Mouse (Mus musculus) forebrain, postnatal 0 days (tissue): ENCODE results near the gene Slco3a1. TPM values are rescaled to one million over a fixed set of nuclear protein-coding genes. Genes with fewer than 3 reads are reported as not detected.

Source experiments
- ATAC-seq: fragments of 200-750 bp; cut with Nextera tagmentation; 2 replicates; pipeline ENCODE4 v1.8.0; 2017; ENCODE audit warnings: mild to moderate bottlenecking, moderate library complexity
- DNase-seq: peaks from one replicate; pipeline ENCODE4 v3.0.0-alpha.2; 2015
- H3K27ac ChIP-seq: fragments of 300-500 bp; sonication (generic); 2 replicates; pipeline ENCODE4 v1.5.1; 2014; ENCODE audit warnings: low read depth, mild to moderate bottlenecking, antibody characterized with exemption, low read length, moderate library complexity, mixed read lengths
- H3K27me3 ChIP-seq: fragments of 300-500 bp; sonication (generic); 2 replicates; pipeline ENCODE4 v1.6.1; 2014; ENCODE audit warnings: mild to moderate bottlenecking, low read length, mixed read lengths; ENCODE audit not compliant: insufficient read depth
- H3K36me3 ChIP-seq: fragments of 300-500 bp; sonication (generic); 2 replicates; pipeline ENCODE4 v1.6.1; 2014; ENCODE audit warnings: mild to moderate bottlenecking, moderate library complexity; ENCODE audit not compliant: insufficient read depth
- H3K4me1 ChIP-seq: fragments of 300-500 bp; sonication (generic); 2 replicates; pipeline ENCODE4 v1.6.1; 2014; ENCODE audit warnings: antibody characterized with exemption; ENCODE audit not compliant: insufficient read depth
- H3K4me2 ChIP-seq: fragments of 300-500 bp; sonication (generic); 2 replicates; pipeline ENCODE4 v1.6.1; 2014; ENCODE audit warnings: low read depth, mild to moderate bottlenecking, moderate library complexity
- H3K4me3 ChIP-seq: fragments of 300-500 bp; sonication (generic); 2 replicates; pipeline ENCODE4 v1.5.1; 2014; ENCODE audit warnings: low read depth, low read length, mixed read lengths
- H3K9ac ChIP-seq: fragments of 300-500 bp; sonication (generic); 2 replicates; pipeline ENCODE4 v1.6.1; 2014; ENCODE audit warnings: mild to moderate bottlenecking
- H3K9me3 ChIP-seq: fragments of 300-500 bp; sonication (generic); 2 replicates; pipeline ENCODE4 v1.6.1; 2016; ENCODE audit warnings: low read length
- CTCF ChIP-seq: sonication (generic); IDR thresholded peaks from 2 replicates; pipeline ENCODE4 v1.5.1; 2016; ENCODE audit warnings: antibody characterized with exemption, control low read depth, low read depth
- WGBS: fragments of 180-500 bp; shearing (Covaris S2); extraction: QIAGEN DNeasy Blood & Tissue Kit; methylation state at CpG from one replicate; pipeline ENCODE4 v1.1.7; 2014; 5-methylcytosine and 5-hydroxymethylcytosine counted together
- polyA plus RNA-seq: library from polyadenylated mRNA; unstranded; fragments of >200 nt; fragmentation: Nextera tagmentation; extraction: Ambion mirVana; gene quantifications from 2 replicates; pipeline ENCODE4 v1.2.1, GENCODE M21; 2015
- total RNA-seq: library from RNA; depleted of rRNA; stranded (reverse); fragments of >200 nt; gene quantifications from 2 replicates; pipeline ENCODE4 v1.2.3, GENCODE M21; 2014

Slco3a1 gene
- total and polyA plus RNA-seq, 2 experiments from 2014 or later = 25.2 to 27.8 TPM

DNA sequence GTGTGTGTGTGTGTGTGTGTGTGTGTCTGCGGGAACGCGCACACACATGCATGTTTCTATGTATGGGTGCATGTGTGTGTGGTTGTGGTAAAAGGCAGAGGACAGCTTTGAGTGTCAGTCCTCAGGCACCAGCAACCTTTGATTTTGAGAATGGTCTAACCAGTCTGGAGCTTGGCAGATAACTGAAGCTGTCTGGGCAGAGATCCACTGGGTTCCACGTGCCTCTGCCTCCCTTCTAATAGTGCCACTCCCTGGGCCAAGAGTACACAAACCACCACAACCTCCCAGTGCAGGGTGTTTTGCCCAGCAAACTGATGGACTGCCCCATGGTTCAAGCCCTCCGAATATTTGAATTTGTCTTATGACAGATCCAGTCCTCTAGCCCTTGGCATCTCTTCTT, 55.1 kb downstream of the Slco3a1 start:
- WGBS = 87% methylated on average over 5 of the region's 5 CpGs
- no peaks in the 10 kb centered on the region for H3K27me3 ChIP-seq
- DNase-seq (no peak), ATAC-seq (no peak)
- no peak overlapping the region for H3K4me3 ChIP-seq
- no peak overlapping the region for H3K27ac ChIP-seq
- H3K9ac ChIP-seq = no peak overlapping the region
- no peaks in the 10 kb centered on the region for H3K36me3 ChIP-seq
- no peaks in the 10 kb centered on the region for H3K9me3 ChIP-seq
- H3K4me1 ChIP-seq = no peaks in the 10 kb centered on the region
- no peak for TF ChIP-seq CTCF
- no peak overlapping the region for H3K4me2 ChIP-seq

DNA sequence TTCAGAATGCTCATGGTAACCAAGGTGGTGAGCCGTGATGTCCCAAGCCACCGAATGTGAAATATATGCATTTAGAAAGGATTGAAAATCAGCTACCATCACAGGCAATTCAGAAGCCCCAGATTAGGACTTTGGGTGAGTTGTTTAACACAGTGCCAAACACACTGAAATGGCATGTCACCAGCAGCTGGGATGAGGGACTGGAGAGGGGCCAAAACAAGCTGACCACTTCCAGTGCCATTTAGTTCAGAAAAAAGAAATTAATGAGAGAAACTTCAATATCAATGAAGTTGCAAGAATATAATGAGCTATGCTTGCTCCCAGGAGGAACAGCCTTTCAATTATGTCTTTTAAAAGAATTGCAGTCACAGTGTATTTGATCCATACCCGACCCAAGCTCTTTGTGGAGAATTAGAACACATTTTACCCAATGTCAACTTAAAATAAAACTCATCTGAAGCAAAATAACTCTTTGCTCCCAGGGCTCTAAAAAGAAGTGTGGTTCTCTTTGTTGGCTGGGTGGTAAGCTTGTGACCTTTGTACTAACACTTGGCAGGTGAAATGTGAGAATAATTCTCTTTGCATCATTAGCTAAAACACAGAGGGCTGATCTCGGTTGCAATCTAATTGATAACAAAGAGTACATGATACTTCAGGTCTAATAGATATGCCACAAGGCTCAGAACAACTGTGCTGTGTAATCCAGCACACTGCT, 56.2 kb downstream of the Slco3a1 start:
- H3K4me3 ChIP-seq = no peak overlapping the region
- no peak for TF ChIP-seq CTCF
- no peaks in the 10 kb centered on the region for H3K36me3 ChIP-seq
- H3K4me2 ChIP-seq = no peak overlapping the region
- H3K27ac ChIP-seq = no peak overlapping the region
- no peaks in the 10 kb centered on the region for H3K4me1 ChIP-seq
- ATAC-seq (no peak), DNase-seq (no peak)
- no peak overlapping the region for H3K9ac ChIP-seq
- no peaks in the 10 kb centered on the region for H3K27me3 ChIP-seq
- no peaks in the 10 kb centered on the region for H3K9me3 ChIP-seq
- WGBS = 46% methylated on average over 4 of the region's 4 CpGs

DNA sequence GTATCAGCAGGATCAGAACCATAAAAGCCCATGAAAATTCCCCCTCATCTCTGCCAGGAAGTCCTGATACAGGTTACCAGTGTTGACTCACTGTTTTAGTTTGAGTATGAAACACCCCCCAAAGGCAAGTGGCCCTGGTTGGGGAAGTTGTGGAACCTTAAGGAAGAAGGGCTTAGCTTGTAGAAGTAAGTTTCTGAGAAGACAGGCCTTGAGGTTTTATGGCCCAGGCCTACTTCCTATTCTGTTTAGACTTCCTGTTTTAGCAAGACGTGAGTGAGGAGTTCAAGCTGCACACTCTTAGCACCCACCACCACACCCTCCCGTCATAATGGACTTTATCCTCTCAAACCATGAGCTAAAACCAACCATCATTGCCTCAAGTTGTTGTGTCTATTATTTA, 57.4 kb downstream of the Slco3a1 start:
- Histone ChIP-seq H3K4me1 (no peaks in the 10 kb centered on the region), H3K9ac (no peak overlapping the region), H3K4me2 (no peak overlapping the region), H3K36me3 (no peaks in the 10 kb centered on the region), H3K27me3 (no peaks in the 10 kb centered on the region), H3K9me3 (no peaks in the 10 kb centered on the region), H3K4me3 (no peak overlapping the region), H3K27ac (no peak overlapping the region)
- no peak for TF ChIP-seq CTCF
- WGBS = 89% methylated on average over 2 of the region's 2 CpGs
- no peak for DNase-seq
- ATAC-seq = no peak

DNA sequence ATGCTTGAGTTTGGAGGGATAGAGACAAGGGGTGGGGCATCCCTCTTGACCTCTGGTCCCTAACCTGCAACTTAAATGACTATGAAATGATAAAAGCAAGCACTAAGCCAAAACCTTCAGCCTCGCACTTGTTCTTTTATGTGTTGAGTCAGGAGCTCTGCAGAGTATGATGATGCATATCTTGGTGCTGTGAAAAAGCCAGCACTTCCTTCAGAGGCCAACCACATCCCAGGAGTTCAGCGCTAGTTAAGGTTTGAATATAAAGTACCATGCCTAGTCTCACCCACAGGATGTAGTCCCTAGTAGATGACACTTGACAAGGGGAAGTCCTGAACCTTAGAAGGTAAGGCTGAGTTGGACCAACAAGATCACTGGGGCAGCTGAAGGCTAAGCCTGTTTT, 59.1 kb downstream of the Slco3a1 start:
- TF ChIP-seq CTCF = no peak
- H3K4me2 ChIP-seq = no peak overlapping the region
- H3K36me3 ChIP-seq = no peaks in the 10 kb centered on the region
- no peak for ATAC-seq
- H3K9me3 ChIP-seq = no peaks in the 10 kb centered on the region
- 92% methylated on average over 2 of the region's 2 CpGs for WGBS
- H3K9ac ChIP-seq = no peak overlapping the region
- H3K27ac ChIP-seq = no peak overlapping the region
- no peak for DNase-seq
- no peaks in the 10 kb centered on the region for H3K27me3 ChIP-seq
- no peaks in the 10 kb centered on the region for H3K4me1 ChIP-seq
- H3K4me3 ChIP-seq = no peak overlapping the region

DNA sequence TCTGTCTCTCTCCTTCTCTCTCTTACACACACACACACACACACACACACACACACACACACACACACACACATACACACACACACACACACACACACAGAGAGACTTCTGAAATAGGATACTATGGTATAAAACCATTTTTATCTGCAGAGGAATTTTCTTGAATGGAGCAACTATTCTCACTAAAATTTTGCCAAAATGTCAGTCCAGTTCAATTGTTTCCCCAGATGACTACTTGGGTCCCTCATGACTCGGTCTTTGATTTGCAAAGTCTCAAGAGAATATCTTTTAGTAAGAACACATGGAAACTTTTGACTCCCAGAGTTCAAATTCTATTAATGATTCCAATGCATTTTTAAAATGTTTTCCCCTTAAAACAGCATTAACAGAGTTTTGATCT, 60.8 kb downstream of the Slco3a1 start:
- 75% methylated on average over 1 of the region's 1 CpGs for WGBS
- no peak overlapping the region for H3K4me2 ChIP-seq
- no peaks in the 10 kb centered on the region for H3K27me3 ChIP-seq
- no peaks in the 10 kb centered on the region for H3K9me3 ChIP-seq
- ATAC-seq (no peak), DNase-seq (no peak)
- no peak overlapping the region for H3K4me3 ChIP-seq
- no peak overlapping the region for H3K27ac ChIP-seq
- H3K9ac ChIP-seq = no peak overlapping the region
- TF ChIP-seq CTCF = no peak
- no peaks in the 10 kb centered on the region for H3K36me3 ChIP-seq
- no peaks in the 10 kb centered on the region for H3K4me1 ChIP-seq

DNA sequence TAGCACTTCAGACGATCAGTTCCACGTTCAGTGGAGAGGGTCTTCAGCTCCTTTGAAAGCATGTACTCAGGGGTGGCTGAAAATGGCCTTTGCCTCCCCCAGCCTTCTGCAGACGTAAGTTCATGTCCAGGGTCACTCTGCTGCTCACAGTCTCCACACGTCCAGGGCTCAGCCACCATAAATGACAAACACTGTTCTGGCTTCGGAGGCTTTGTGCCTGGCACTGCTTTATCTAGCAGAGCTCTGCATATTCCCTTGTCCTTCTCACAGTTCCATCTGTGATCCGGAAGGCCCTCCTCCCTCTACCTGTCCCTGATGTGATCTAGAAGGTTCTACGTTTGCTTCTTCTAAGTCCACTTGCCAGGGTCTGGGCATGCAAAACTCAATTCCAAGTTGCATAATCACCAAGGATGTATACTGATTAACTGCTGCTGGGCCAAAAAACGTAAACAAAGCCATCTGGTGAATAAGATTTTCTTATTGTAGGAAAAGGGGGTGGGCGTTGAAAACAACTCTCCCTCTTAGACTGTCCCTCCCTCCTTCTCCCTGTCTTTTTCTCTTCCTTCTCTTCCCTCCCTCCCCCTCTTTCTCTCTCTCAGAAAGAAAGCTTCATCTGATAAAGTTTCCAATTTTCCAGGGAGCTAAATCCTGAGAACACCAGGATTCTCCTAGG, 62.8 kb downstream of the Slco3a1 start:
- Histone ChIP-seq H3K27ac (no peak overlapping the region), H3K4me1 (no peaks in the 10 kb centered on the region), H3K27me3 (no peaks in the 10 kb centered on the region), H3K36me3 (no peaks in the 10 kb centered on the region), H3K9me3 (no peaks in the 10 kb centered on the region), H3K4me2 (no peak overlapping the region), H3K4me3 (no peak overlapping the region), H3K9ac (no peak overlapping the region)
- TF ChIP-seq CTCF = no peak
- ATAC-seq (no peak), DNase-seq (no peak)
- 70% methylated on average over 9 of the region's 9 CpGs for WGBS

DNA sequence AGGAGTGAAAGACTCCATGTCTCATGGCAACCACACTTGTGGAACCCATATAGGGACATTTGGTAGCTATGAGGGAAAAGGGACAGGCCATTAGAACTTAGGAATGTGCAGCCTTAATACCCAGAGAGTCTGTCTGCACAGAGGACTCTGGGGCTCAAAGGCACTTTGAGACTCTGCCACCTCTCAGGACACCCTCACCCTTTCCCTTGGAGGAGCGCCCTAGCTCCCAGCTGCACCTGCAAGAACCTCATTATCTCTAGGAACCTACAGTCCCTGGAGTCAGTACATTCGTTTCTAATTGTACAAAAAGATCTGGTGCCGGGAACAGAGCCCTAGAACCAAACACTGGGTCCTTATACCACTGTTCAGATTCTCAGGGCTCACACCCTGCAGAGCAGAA, 66.4 kb downstream of the Slco3a1 start:
- Histone ChIP-seq H3K4me2 (no peak overlapping the region), H3K36me3 (no peaks in the 10 kb centered on the region), H3K27ac (no peak overlapping the region), H3K4me1 (no peaks in the 10 kb centered on the region), H3K4me3 (no peak overlapping the region), H3K27me3 (no peaks in the 10 kb centered on the region), H3K9me3 (no peaks in the 10 kb centered on the region), H3K9ac (no peak overlapping the region)
- no peak for TF ChIP-seq CTCF
- WGBS = 77% methylated on average over 3 of the region's 3 CpGs
- ATAC-seq (no peak), DNase-seq (no peak)
